Mouse (Mus musculus) megakaryocyte, embryonic 14.5 days (primary cell): ENCODE measurements at regions not wholly inside any gene's neighbourhood (a gene's known extent, or its start where the extent isn't known, plus 50 kb on each side); places are given as distances from the start of the nearest gene placed in this dataset.

Experiments
- FLI1 ChIP-seq: IDR thresholded peaks from 2 replicates; pipeline ENCODE4 v1.6.1; 2012; ENCODE audit warnings: low read length, inconsistent platforms, mixed read lengths
- GATA1 ChIP-seq: IDR thresholded peaks from 3 replicates; pipeline ENCODE4 v1.6.1; 2012; ENCODE audit warnings: mixed read lengths, low read length, inconsistent platforms, borderline replicate concordance

GRCm38 (mm10) chr10:117478202-117478930 is 98.6 kb upstream of the Cpsf6 start:
- TF ChIP-seq FLI1 = no peak
- no peak for TF ChIP-seq GATA1
